Mouse (Mus musculus) liver, embryonic 14.5 days (tissue): Measurements from ENCODE around the gene Bcl11a.

ENCODE experiments used
- CTCF ChIP-seq: IDR thresholded peaks from 2 replicates; pipeline ENCODE4 v1.5.1; 2016; ENCODE audit warnings: antibody characterized with exemption, low read depth, control low read depth
- EP300 ChIP-seq: IDR thresholded peaks from 2 replicates; pipeline ENCODE4 v1.6.1; 2016; ENCODE audit warnings: antibody characterized with exemption, low read depth

DNA sequence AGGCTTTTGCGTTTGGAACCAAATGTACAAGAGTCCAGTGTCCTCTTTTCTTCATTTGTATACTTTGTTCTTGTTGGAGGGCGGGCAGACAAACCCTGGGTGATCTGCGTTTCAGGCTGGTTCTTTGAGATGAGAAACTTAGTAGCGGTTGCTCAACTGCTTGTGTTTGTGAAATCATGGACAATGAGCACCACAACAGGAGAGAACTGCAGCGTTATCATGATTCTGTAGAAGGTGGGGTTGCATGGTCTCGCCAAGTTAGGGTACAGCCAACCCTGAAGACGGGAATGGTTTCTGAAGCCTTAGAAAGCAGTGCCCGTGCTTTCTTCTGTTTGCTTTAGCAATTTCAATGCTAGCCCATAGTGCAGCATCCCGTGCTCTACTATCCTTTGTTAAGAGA, 43.3 kb downstream of the Bcl11a start:
- no peak for TF ChIP-seq CTCF
- TF ChIP-seq EP300: no peak
